Mouse (Mus musculus): ENCODE results near the gene Bcas3. TPM values are rescaled to one million over a fixed set of nuclear protein-coding genes. Genes with fewer than 3 reads are reported as not detected.

The Bcas3 gene
- total RNA-seq, 1 experiment from 2014 or later, result 19.2 TPM

DNA sequence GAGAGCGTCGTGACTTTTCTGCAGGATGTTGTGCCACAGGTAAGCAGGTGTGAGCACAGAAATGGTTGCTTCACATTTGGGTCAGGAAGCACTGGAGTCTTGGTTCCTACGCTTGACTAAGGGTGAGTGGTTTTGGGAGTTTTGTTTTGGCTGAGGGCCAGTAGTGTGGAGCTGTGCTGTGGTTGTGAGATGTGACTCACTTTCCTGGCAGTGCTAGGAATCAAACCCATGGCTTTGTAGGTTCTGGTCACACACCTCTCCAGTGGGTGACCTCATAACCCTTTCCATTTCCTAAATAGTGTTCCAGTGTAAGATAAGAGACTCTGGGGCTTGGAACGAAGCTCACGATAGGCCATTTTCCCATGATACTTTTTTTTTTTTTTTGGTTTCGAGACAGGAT, 6.7 kb downstream of the Bcas3 start:
- no peak for ATAC-seq (replicated peaks in 1 of 2; ENCODE audit: insufficient read depth in 1 of 2, low FRiP score in 2 of 2, low TSS enrichment in 1 of 2, low read depth in 1 of 2, poor library complexity in 2 of 2, severe bottlenecking in 2 of 2)

DNA sequence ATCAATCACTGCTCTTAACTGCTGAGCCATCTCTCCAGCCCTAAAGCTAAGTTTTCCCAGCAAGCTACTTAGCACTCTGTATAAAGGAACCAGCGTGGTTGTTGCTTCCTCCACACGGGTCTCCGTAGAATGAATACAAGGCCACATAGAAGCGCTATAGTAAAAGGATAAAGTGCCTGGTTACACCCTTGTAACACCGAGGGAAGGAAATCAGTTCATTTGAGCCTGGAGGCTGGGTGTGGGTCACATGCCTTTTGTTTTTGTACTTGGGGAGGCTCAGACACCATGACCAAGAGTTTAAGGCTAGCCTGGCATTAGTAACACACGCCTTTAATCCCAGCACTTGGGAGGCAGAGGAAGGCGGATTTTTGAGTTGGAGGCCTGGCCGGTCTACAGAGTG, 8.7 kb downstream of the Bcas3 start:
- ATAC-seq (replicated peaks in 1 of 2; ENCODE audit: insufficient read depth in 1 of 2, low FRiP score in 2 of 2, low TSS enrichment in 1 of 2, low read depth in 1 of 2, poor library complexity in 2 of 2, severe bottlenecking in 2 of 2), result no peak

- no peak for ATAC-seq (replicated peaks in 1 of 2; ENCODE audit: insufficient read depth in 1 of 2, low FRiP score in 2 of 2, low TSS enrichment in 1 of 2, low read depth in 1 of 2, poor library complexity in 2 of 2, severe bottlenecking in 2 of 2)
These were observed 13.2 kb downstream of the Bcas3 start for GRCm38 (mm10) chr11:85366168-85366567.

DNA sequence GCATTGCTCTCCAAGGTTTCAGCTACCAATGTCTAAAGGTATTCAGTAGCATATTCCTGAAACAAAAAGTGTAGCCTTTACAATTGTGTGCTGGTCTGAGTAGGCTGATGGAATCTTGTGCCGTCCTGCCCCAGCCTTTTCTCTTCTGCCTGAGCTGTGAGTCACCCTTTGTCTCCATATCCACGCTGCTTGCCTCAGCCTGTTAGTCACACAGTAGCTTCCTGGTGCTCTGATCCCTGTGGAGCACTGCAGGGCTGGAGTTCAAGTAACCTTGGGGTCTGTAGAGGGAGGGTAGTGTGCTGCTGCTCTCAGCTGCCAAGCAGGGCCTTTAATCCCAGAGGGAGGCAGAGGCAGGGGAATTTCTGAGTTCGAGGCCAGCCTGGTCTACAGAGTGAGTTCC, 14.9 kb downstream of the Bcas3 start:
- ATAC-seq (replicated peaks in 1 of 2; ENCODE audit: insufficient read depth in 1 of 2, low FRiP score in 2 of 2, low TSS enrichment in 1 of 2, low read depth in 1 of 2, poor library complexity in 2 of 2, severe bottlenecking in 2 of 2), result no peak

DNA sequence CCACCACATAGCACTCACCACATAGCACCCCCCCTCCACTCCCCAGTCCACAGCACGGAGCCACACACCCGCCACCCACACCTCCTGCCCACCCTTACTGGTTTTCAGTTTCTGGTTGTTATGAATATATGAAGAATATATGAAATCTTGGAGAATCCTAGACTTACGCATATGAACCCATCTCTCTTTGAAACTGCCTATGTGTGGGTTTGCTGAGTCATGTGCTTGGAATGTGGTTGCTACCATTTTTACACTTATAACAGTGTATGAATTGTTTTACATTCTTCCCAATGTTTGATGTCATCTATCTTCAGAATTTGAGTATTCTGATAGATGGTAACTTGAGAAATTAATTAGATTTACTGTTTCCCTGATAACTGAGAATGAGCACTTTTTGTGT, 26.1 kb downstream of the Bcas3 start:
- ATAC-seq (replicated peaks in 1 of 2; ENCODE audit: insufficient read depth in 1 of 2, low FRiP score in 2 of 2, low TSS enrichment in 1 of 2, low read depth in 1 of 2, poor library complexity in 2 of 2, severe bottlenecking in 2 of 2), result no peak

GRCm38 (mm10) chr11:85380046-85380445, 27.1 kb downstream of the Bcas3 start:
- ATAC-seq (replicated peaks in 1 of 2; ENCODE audit: insufficient read depth in 1 of 2, low FRiP score in 2 of 2, low TSS enrichment in 1 of 2, low read depth in 1 of 2, poor library complexity in 2 of 2, severe bottlenecking in 2 of 2), result no peak

DNA sequence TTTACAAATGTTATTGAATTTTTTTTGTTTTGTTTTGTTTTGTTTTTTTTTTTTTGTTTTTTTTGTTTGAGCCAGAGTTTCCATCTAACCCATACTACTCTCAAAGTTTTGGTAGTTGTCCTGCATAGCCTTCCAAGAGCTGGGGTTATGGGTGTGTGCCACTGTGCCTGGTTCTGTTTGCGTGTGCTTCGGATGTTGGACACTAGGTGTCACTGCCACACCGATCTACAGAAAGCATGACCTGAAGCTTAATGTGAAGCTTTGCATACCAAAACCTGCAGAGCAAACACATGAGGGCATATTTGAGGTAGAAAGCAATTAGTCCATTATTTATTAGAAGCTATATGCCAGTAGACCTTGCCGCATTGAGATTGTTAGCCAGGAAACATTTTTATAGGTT, 29.1 kb downstream of the Bcas3 start:
- ATAC-seq (replicated peaks in 1 of 2; ENCODE audit: insufficient read depth in 1 of 2, low FRiP score in 2 of 2, low TSS enrichment in 1 of 2, low read depth in 1 of 2, poor library complexity in 2 of 2, severe bottlenecking in 2 of 2), result peak; percentile 87 to 88

GRCm38 (mm10) chr11:85383975-85384821, 31.2 kb downstream of the Bcas3 start:
- no peak for ATAC-seq (replicated peaks in 1 of 2; ENCODE audit: insufficient read depth in 1 of 2, low FRiP score in 2 of 2, low TSS enrichment in 1 of 2, low read depth in 1 of 2, poor library complexity in 2 of 2, severe bottlenecking in 2 of 2)

GRCm38 (mm10) chr11:85392179-85392863, 39.4 kb downstream of the Bcas3 start:
- no peak for ATAC-seq (replicated peaks in 1 of 2; ENCODE audit: insufficient read depth in 1 of 2, low FRiP score in 2 of 2, low TSS enrichment in 1 of 2, low read depth in 1 of 2, poor library complexity in 2 of 2, severe bottlenecking in 2 of 2)

- ATAC-seq (replicated peaks in 1 of 2; ENCODE audit: insufficient read depth in 1 of 2, low FRiP score in 2 of 2, low TSS enrichment in 1 of 2, low read depth in 1 of 2, poor library complexity in 2 of 2, severe bottlenecking in 2 of 2), result no peak
These were observed 39.9 kb downstream of the Bcas3 start for GRCm38 (mm10) chr11:85392864-85393220.

GRCm38 (mm10) chr11:85393990-85394389, 41.0 kb downstream of the Bcas3 start:
- ATAC-seq (replicated peaks in 1 of 2; ENCODE audit: insufficient read depth in 1 of 2, low FRiP score in 2 of 2, low TSS enrichment in 1 of 2, low read depth in 1 of 2, poor library complexity in 2 of 2, severe bottlenecking in 2 of 2), result no peak

DNA sequence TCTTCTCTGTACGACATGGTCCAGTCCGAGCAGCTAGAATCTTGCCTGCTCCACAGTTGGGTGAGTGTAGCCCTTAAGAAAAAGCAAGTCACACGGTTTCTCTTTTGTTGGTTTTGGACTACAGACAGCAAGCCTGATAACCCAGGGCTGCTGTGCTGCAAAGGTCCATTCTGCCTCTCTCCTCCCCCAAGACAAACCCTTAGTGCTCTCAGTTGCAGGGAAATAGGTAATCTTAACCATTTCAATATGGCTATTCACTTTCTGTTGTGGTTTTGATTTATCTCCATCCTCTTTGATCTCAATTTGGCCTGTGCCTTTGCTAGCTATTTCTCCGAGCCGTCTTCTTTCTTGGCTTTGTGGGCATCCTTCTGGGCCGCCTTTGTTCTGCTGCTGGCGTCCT, 42.4 kb downstream of the Bcas3 start:
- ATAC-seq (replicated peaks in 1 of 2; ENCODE audit: insufficient read depth in 1 of 2, low FRiP score in 2 of 2, low TSS enrichment in 1 of 2, low read depth in 1 of 2, poor library complexity in 2 of 2, severe bottlenecking in 2 of 2), result no peak

DNA sequence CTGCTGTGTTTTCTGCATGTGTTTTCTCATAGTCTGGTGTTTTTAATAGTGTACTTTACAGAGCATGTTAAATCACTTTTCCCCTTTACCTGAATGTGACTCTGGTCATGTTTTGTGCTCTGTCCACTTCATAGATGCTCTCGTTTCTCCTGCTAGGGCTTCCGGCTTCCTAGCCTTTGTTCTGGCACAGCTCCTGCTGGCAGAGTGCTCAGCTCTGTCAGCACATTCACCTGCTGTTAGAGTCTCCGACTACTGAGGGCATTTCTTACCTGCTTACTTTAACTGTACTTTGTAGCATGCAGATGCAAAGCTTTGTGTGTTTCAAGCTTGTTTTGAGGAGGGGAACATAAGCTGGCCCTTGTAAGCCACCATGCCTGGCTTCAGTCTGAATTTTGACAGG, 53.6 kb downstream of the Bcas3 start:
- ATAC-seq (replicated peaks in 1 of 2; ENCODE audit: insufficient read depth in 1 of 2, low FRiP score in 2 of 2, low TSS enrichment in 1 of 2, low read depth in 1 of 2, poor library complexity in 2 of 2, severe bottlenecking in 2 of 2), result no peak

DNA sequence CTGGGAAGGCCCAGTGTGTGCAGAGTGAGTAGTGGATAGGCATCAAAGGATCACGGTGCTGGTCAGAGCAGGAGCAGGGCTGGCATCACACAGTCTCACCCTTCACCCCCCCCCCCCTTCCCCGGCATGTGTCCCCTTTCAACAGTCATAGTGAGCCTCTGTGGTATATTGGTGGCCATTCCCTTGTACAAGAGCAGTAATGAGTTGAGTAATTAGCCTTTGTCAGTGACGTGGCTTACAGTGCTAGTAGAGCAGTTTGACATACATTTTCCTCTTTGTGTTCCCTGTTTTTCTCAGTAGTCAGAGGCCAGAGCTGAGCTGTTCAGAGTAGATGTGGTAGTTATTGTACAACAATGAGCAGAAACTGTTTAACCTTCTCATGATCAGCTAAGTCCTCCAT, 54.7 kb downstream of the Bcas3 start:
- no peak for ATAC-seq (replicated peaks in 1 of 2; ENCODE audit: insufficient read depth in 1 of 2, low FRiP score in 2 of 2, low TSS enrichment in 1 of 2, low read depth in 1 of 2, poor library complexity in 2 of 2, severe bottlenecking in 2 of 2)

- ATAC-seq (replicated peaks in 1 of 2; ENCODE audit: insufficient read depth in 1 of 2, low FRiP score in 2 of 2, low TSS enrichment in 1 of 2, low read depth in 1 of 2, poor library complexity in 2 of 2, severe bottlenecking in 2 of 2), result no peak
These were observed 59.4 kb downstream of the Bcas3 start for GRCm38 (mm10) chr11:85412319-85412718.

DNA sequence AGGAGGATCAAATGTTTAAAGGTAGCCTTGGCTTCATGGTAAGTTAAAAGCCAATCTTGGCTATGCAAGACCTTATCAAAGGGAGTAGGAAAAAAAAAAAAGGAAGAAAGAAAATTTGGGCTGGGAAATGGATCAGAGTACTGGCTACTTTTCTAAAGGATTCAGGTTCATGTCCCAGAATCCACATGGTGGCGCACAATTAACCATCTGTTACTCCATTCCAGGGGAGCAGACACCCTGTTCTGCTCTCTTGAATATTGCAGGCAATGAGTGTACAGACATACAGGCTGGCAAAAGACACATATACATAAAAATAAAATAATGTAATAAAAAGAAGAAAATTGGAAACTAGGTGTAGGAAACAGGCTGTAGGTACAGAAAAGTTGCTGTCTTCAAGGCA, 61.5 kb downstream of the Bcas3 start:
- ATAC-seq (replicated peaks in 1 of 2; ENCODE audit: insufficient read depth in 1 of 2, low FRiP score in 2 of 2, low TSS enrichment in 1 of 2, low read depth in 1 of 2, poor library complexity in 2 of 2, severe bottlenecking in 2 of 2), result no peak

- ATAC-seq (replicated peaks in 1 of 2; ENCODE audit: insufficient read depth in 1 of 2, low FRiP score in 2 of 2, low TSS enrichment in 1 of 2, low read depth in 1 of 2, poor library complexity in 2 of 2, severe bottlenecking in 2 of 2), result no peak
These were observed 74.4 kb downstream of the Bcas3 start for GRCm38 (mm10) chr11:85427353-85427752.

DNA sequence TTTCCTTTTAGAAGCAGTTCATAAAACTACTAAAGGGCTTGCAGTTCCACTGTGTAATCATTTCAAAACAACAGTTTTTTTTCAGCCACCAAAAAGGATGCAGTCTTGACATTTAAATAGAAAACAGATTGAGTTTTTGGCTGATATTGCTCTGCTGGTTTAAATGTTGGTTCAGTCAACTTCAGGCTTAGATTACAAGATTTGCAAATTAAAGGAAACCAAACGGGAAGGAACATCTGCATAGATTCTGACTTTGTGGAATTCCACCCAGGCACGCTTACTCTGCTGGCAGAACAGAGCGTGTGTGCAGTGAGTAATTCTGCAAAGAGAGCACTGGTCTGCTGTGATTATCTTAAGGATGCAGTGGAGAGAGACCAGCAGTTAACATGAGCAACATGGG, 75.3 kb downstream of the Bcas3 start:
- no peak for ATAC-seq (replicated peaks in 1 of 2; ENCODE audit: insufficient read depth in 1 of 2, low FRiP score in 2 of 2, low TSS enrichment in 1 of 2, low read depth in 1 of 2, poor library complexity in 2 of 2, severe bottlenecking in 2 of 2)

Measured in hematopoietic stem cell, adult 5-6 weeks (primary cell).